Mouse (Mus musculus) layer of hippocampus, adult 11-12 months (tissue): ENCODE measurements around the gene Phf21a.

Experiments
- DNase-seq: peaks from one replicate; pipeline ENCODE4 v3.0.0; 2022; ENCODE audit warnings: low spot score

The Phf21a gene

DNA sequence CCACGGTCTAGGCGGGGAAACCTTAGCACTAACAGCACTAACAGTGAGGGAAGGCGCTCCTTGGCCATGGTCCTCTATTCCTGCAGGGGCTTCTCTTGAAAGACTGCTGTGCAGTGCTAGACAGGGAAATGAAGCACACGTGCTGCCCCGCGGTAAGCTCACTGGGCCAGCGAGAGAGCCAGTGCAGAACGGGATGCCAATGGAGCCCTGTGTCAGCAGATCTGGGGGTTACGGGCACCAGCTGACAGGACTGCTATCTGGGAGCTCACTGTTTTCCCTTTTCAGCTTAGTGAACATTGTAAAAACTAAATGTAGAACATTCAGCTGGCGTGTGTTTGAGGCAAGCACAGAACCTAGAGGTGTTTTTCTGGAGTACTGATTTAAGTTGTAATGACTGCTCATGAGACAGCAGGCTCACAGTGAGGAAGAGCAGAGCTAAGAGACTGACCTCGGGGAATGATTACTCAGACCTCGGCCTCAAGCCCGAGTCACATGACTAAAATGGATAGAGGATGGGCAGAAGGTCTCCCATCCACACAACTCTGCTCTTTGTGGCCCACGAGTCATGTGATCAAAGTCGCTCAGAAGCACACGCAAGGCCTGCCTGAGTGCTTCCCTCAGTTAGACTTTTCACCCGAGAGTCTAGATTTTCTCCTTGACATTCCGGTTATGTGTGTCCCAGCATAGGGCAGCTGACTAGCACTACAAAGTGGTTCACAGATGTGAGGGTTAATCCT, 315.6 kb downstream of the Phf21a start:
- no peak for DNase-seq

DNA sequence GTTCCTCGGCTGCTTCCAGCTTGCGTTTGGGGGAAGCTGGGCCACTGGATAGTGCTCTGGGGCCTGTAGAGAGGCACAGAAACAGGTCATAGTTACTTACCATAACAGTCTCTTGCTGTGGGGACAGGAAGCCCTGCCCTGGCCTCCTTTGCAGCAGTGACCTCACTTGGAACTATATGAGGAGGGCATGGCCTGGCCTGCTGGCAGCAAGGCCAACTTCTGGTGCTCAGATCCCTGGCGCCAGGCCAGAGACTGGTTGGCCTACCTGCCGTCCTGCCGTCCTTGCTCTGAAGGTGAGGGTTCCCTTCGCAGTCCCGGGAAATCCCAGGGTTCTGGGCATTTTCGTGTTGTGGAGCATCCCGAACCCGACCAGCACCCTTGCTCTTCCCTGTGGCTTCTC, 318.8 kb downstream of the Phf21a start:
- no peak for DNase-seq
